Mouse (Mus musculus): ENCODE measurements at regions not wholly inside any gene's neighbourhood (a gene's known extent, or its start where the extent isn't known, plus 50 kb on each side); places are given as distances from the start of the nearest gene placed in this dataset.

DNA sequence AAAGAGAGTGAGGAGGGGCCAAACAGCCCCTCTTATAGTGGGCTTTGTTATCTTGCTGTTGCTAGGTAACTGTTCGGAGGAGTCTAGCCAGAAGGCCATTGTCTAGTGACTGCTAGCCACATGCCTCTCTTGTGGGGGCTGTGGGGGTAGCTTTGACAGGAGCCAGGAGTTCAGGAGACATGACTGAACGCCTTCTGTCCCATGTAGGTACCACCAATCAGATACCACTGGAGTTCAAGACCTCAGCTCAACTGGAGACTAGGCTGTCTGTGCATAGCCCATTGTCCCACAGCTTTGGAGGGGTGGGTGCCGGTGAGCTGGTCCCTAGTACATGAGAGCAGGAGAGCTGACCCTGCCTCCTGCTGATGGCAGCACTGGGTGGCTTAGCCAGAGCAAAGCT is 82.4 kb upstream of the Unc93a2 start:
- DNase-seq (ENCODE audit: low read depth, low spot score): no peak

GRCm38 (mm10) chr17:7464901-7465300 is 79.6 kb upstream of the Unc93a2 start:
- DNase-seq (ENCODE audit: low read depth, low spot score): peak; percentile 47

- DNase-seq (ENCODE audit: low read depth, low spot score): peak; percentile 47
These were observed 75.9 kb upstream of the Unc93a2 start for GRCm38 (mm10) chr17:7461164-7461563.

GRCm38 (mm10) chr17:7456939-7457338 is 71.7 kb upstream of the Unc93a2 start:
- DNase-seq (ENCODE audit: low read depth, low spot score): no peak

GRCm38 (mm10) chr17:7443822-7444221 is 58.6 kb upstream of the Unc93a2 start:
- peak; percentile 64 for DNase-seq (ENCODE audit: low read depth, low spot score)

GRCm38 (mm10) chr17:7435075-7435474 is 49.8 kb upstream of the Unc93a2 start:
- no peak for DNase-seq (ENCODE audit: low read depth, low spot score)
